Mouse (Mus musculus) limb, embryonic 12.5 days (tissue): Measurements from ENCODE around the gene Lancl3. TPM values are rescaled to one million over a fixed set of nuclear protein-coding genes. Genes with fewer than 3 reads are reported as not detected.

ENCODE experiments used
- ATAC-seq: fragments of 200-750 bp; cut with Nextera tagmentation; 2 replicates; pipeline ENCODE4 v1.8.0; 2017; ENCODE audit warnings: low read depth, moderate TSS enrichment; ENCODE audit not compliant: insufficient number of reproducible peaks, insufficient read depth, low FRiP score, low TSS enrichment
- H3K27ac ChIP-seq: fragments of 300-500 bp; sonication (generic); 2 replicates; pipeline ENCODE4 v1.5.1; 2016; ENCODE audit warnings: mild to moderate bottlenecking, moderate library complexity
- H3K27me3 ChIP-seq: fragments of 300-500 bp; sonication (generic); 2 replicates; pipeline ENCODE4 v1.6.1; 2016; ENCODE audit warnings: mild to moderate bottlenecking, moderate library complexity
- H3K36me3 ChIP-seq: fragments of 300-500 bp; sonication (generic); 2 replicates; pipeline ENCODE4 v1.6.1; 2016; ENCODE audit warnings: mild to moderate bottlenecking, moderate library complexity
- H3K4me1 ChIP-seq: fragments of 300-500 bp; sonication (generic); replicated peaks from 2 replicates; pipeline ENCODE4 v1.6.1; 2016
- H3K4me2 ChIP-seq: fragments of 300-500 bp; sonication (generic); 2 replicates; pipeline ENCODE4 v1.6.1; 2016; ENCODE audit warnings: mild to moderate bottlenecking, moderate library complexity
- H3K4me3 ChIP-seq: fragments of 300-500 bp; sonication (generic); replicated peaks from 2 replicates; pipeline ENCODE4 v1.5.1; 2016; ENCODE audit warnings: mild to moderate bottlenecking
- H3K9ac ChIP-seq: fragments of 300-500 bp; sonication (generic); replicated peaks from 2 replicates; pipeline ENCODE4 v1.6.1; 2016; ENCODE audit warnings: mild to moderate bottlenecking, moderate library complexity
- H3K9me3 ChIP-seq: fragments of 300-500 bp; sonication (generic); 2 replicates; pipeline ENCODE4 v1.6.1; 2016; ENCODE audit warnings: mild to moderate bottlenecking, moderate library complexity
- WGBS: fragments of 180-500 bp; shearing (Covaris S2); methylation state at CpG from one replicate; pipeline ENCODE4 v1.1.7; 2016; 5-methylcytosine and 5-hydroxymethylcytosine counted together
- polyA plus RNA-seq: library from polyadenylated mRNA; unstranded; fragments of >200 nt; fragmentation: Nextera tagmentation; extraction: Ambion mirVana; gene quantifications from 2 replicates; pipeline ENCODE4 v1.2.1, GENCODE M21; 2016

Lancl3 gene
- 0.45 and 0.69 TPM in 2 replicates for polyA plus RNA-seq

- no peak within 1 kb of the TSS for H3K27ac ChIP-seq
- no peaks in the 10 kb centered on the region for H3K4me1 ChIP-seq
- ATAC-seq: peak; percentile 52; the same call in 1 of the 2 replicates
- 11% methylated on average over 46 of the region's 49 CpGs for WGBS
- no peaks in the 10 kb centered on the region for H3K9me3 ChIP-seq
- H3K4me2 ChIP-seq: peak within 1 kb of the TSS; percentile 59
- peak within 1 kb of the TSS; percentile 43 for H3K4me3 ChIP-seq
- no peaks in the 10 kb centered on the region for H3K36me3 ChIP-seq
- H3K27me3 ChIP-seq: peaks cover 19% of the 10 kb centered on the region
- H3K9ac ChIP-seq: peak within 1 kb of the TSS; percentile 40; the same call in 1 of the 2 replicates
Measured at GRCm38 (mm10) chrX:9199761-9200371, at the start of gene Lancl3. TSS of gene Lancl3 (plus strand) at chrX:9199902.

GRCm38 (mm10) chrX:9179011-9179410, 20.7 kb upstream of the Lancl3 start:
- Histone ChIP-seq H3K27ac (no peak overlapping the region), H3K4me2 (no peak overlapping the region), H3K27me3 (no peaks in the 10 kb centered on the region), H3K4me3 (no peak overlapping the region), H3K9ac (no peak overlapping the region), H3K4me1 (no peaks in the 10 kb centered on the region), H3K36me3 (no peaks in the 10 kb centered on the region), H3K9me3 (no peaks in the 10 kb centered on the region)
- no peak for ATAC-seq
- 82% methylated on average over 2 of the region's 2 CpGs for WGBS

- H3K9ac ChIP-seq: no peak overlapping the region
- no peak overlapping the region for H3K27ac ChIP-seq
- no peaks in the 10 kb centered on the region for H3K36me3 ChIP-seq
- ATAC-seq: no peak
- WGBS: 80% methylated on average over 5 of the region's 5 CpGs
- no peaks in the 10 kb centered on the region for H3K9me3 ChIP-seq
- no peaks in the 10 kb centered on the region for H3K27me3 ChIP-seq
- no peak overlapping the region for H3K4me3 ChIP-seq
- H3K4me1 ChIP-seq: no peaks in the 10 kb centered on the region
- no peak overlapping the region for H3K4me2 ChIP-seq
Measured at GRCm38 (mm10) chrX:9181570-9181969, 18.1 kb upstream of the Lancl3 start.

GRCm38 (mm10) chrX:9200380-9200917, 747 bp downstream of the Lancl3 start:
- peak overlapping the region; percentile 40; the same call in 1 of the 2 replicates for H3K9ac ChIP-seq
- peak overlapping the region; percentile 43 for H3K4me3 ChIP-seq
- H3K9me3 ChIP-seq: no peaks in the 10 kb centered on the region
- H3K4me1 ChIP-seq: no peaks in the 10 kb centered on the region
- H3K36me3 ChIP-seq: no peaks in the 10 kb centered on the region
- ATAC-seq: peak; percentile 52; the same call in 1 of the 2 replicates
- peaks cover 19% of the 10 kb centered on the region for H3K27me3 ChIP-seq
- 16% methylated on average over 53 of the region's 72 CpGs for WGBS
- peak overlapping the region; percentile 59 for H3K4me2 ChIP-seq
- H3K27ac ChIP-seq: no peak overlapping the region

- no peak overlapping the region for H3K9ac ChIP-seq
- no peaks in the 10 kb centered on the region for H3K9me3 ChIP-seq
Measured at GRCm38 (mm10) chrX:9201954-9202353, 2.3 kb downstream of the Lancl3 start.

GRCm38 (mm10) chrX:9202781-9203405, 3.2 kb downstream of the Lancl3 start:
- no peak for ATAC-seq
- no peaks in the 10 kb centered on the region for H3K9me3 ChIP-seq
- WGBS: 64% methylated on average over 7 of the region's 7 CpGs
- H3K4me3 ChIP-seq: no peak overlapping the region
- H3K4me2 ChIP-seq: no peak overlapping the region
- no peaks in the 10 kb centered on the region for H3K36me3 ChIP-seq
- H3K9ac ChIP-seq: no peak overlapping the region
- H3K27ac ChIP-seq: no peak overlapping the region
- H3K27me3 ChIP-seq: peaks cover 19% of the 10 kb centered on the region
- no peaks in the 10 kb centered on the region for H3K4me1 ChIP-seq

More at GRCm38 (mm10) chrX:9201954-9202353, 2.3 kb downstream of the Lancl3 start:
- WGBS: 80% methylated on average over 2 of the region's 2 CpGs
- no peak for ATAC-seq
- no peaks in the 10 kb centered on the region for H3K36me3 ChIP-seq
- H3K27ac ChIP-seq: no peak overlapping the region
- no peak overlapping the region for H3K4me2 ChIP-seq
- no peaks in the 10 kb centered on the region for H3K4me1 ChIP-seq
- H3K4me3 ChIP-seq: no peak overlapping the region
- H3K27me3 ChIP-seq: peaks cover 19% of the 10 kb centered on the region

GRCm38 (mm10) chrX:9205121-9205520, 5.4 kb downstream of the Lancl3 start:
- no peak overlapping the region for H3K4me3 ChIP-seq
- H3K36me3 ChIP-seq: no peaks in the 10 kb centered on the region
- no peak overlapping the region for H3K4me2 ChIP-seq
- H3K9me3 ChIP-seq: no peaks in the 10 kb centered on the region
- H3K9ac ChIP-seq: no peak overlapping the region
- H3K27ac ChIP-seq: no peak overlapping the region
- H3K4me1 ChIP-seq: no peaks in the 10 kb centered on the region
- H3K27me3 ChIP-seq: peaks cover 4% of the 10 kb centered on the region
- no peak for ATAC-seq
- WGBS: 62% methylated on average over 2 of the region's 2 CpGs

- Histone ChIP-seq H3K9me3 (no peaks in the 10 kb centered on the region), H3K4me2 (no peak overlapping the region), H3K4me1 (no peaks in the 10 kb centered on the region), H3K27me3 (no peaks in the 10 kb centered on the region), H3K27ac (no peak overlapping the region), H3K4me3 (no peak overlapping the region), H3K9ac (no peak overlapping the region), H3K36me3 (no peaks in the 10 kb centered on the region)
- ATAC-seq: no peak
- 96% methylated on average over 2 of the region's 2 CpGs for whole genome bisulfite sequencing
Measured at GRCm38 (mm10) chrX:9216244-9216643, 16.5 kb downstream of the Lancl3 start.

- Histone ChIP-seq H3K36me3 (no peaks in the 10 kb centered on the region), H3K4me2 (no peak overlapping the region), H3K27me3 (no peaks in the 10 kb centered on the region), H3K9ac (no peak overlapping the region), H3K9me3 (no peaks in the 10 kb centered on the region), H3K27ac (no peak overlapping the region), H3K4me3 (no peak overlapping the region), H3K4me1 (no peaks in the 10 kb centered on the region)
- no peak for ATAC-seq
- WGBS: 91% methylated on average over 3 of the region's 3 CpGs
Measured at GRCm38 (mm10) chrX:9219570-9219969, 19.9 kb downstream of the Lancl3 start.

- Histone ChIP-seq H3K4me2 (no peak overlapping the region), H3K9me3 (no peaks in the 10 kb centered on the region), H3K9ac (no peak overlapping the region), H3K36me3 (no peaks in the 10 kb centered on the region), H3K4me1 (no peaks in the 10 kb centered on the region), H3K27me3 (no peaks in the 10 kb centered on the region), H3K27ac (no peak overlapping the region), H3K4me3 (no peak overlapping the region)
- 33% methylated on average over 6 of the region's 6 CpGs for WGBS
- no peak for ATAC-seq
Measured at GRCm38 (mm10) chrX:9221206-9221605, 21.5 kb downstream of the Lancl3 start.

- H3K27me3 ChIP-seq: no peaks in the 10 kb centered on the region
- no peak for ATAC-seq
- H3K9me3 ChIP-seq: no peaks in the 10 kb centered on the region
- H3K36me3 ChIP-seq: no peaks in the 10 kb centered on the region
- no peak overlapping the region for H3K9ac ChIP-seq
- H3K4me3 ChIP-seq: no peak overlapping the region
- no peaks in the 10 kb centered on the region for H3K4me1 ChIP-seq
- no peak overlapping the region for H3K4me2 ChIP-seq
- WGBS: 56% methylated on average over 4 of the region's 4 CpGs
- no peak overlapping the region for H3K27ac ChIP-seq
Measured at GRCm38 (mm10) chrX:9221736-9222135, 22.0 kb downstream of the Lancl3 start.
